Mouse (Mus musculus) C2C12 (cell line): ENCODE data around the gene Lta.

Experiments used
- CEBPB ChIP-seq: IDR thresholded peaks from one replicate; pipeline ENCODE4 v1.6.1; 2011; ENCODE audit warnings: low read depth, mild to moderate bottlenecking, control low read depth, moderate library complexity
- CTCF ChIP-seq: IDR thresholded peaks from one replicate; pipeline ENCODE4 v1.5.1; 2011; ENCODE audit not compliant: control insufficient read depth, insufficient read depth, insufficient read length
- FOSL1 ChIP-seq: IDR thresholded peaks from one replicate; pipeline ENCODE4 v1.8.0; 2011; ENCODE audit warnings: mild to moderate bottlenecking, low read length; ENCODE audit not compliant: poor library complexity, insufficient read depth, severe bottlenecking
- MAX ChIP-seq: IDR thresholded peaks from one replicate; pipeline ENCODE4 v1.6.1; 2011; ENCODE audit warnings: mild to moderate bottlenecking, control low read depth
- MYOD1 ChIP-seq: IDR thresholded peaks from one replicate; pipeline ENCODE4 v1.6.1; 2011; ENCODE audit warnings: low read depth; ENCODE audit not compliant: control insufficient read depth, insufficient read length
- MYOG ChIP-seq: IDR thresholded peaks from one replicate; pipeline ENCODE4 v1.6.1; 2011; ENCODE audit not compliant: control insufficient read depth, insufficient read length; ENCODE audit errors: extremely low read depth
- USF1 ChIP-seq: IDR thresholded peaks from one replicate; pipeline ENCODE4 v1.6.1; 2011; ENCODE audit warnings: low read depth, mild to moderate bottlenecking, control low read depth, moderate library complexity

GRCm38 (mm10) chr17:35153931-35154330 is 51.2 kb downstream of the Lta start:
- TF ChIP-seq CTCF (no peak), MYOG (no peak), FOSL1 (no peak), MAX (no peak), MYOD1 (no peak), USF1 (no peak), CEBPB (no peak)
